ENCODE assay signal across 7 mouse cellular contexts in genomic region chr5:31576539-31576975, GRCm38 (mm10). TPM values are rescaled to one million over a fixed set of nuclear protein-coding genes. Genes with fewer than 3 reads are reported as not detected.
DNase-seq lines count a peak whose midpoint lies in the region; ATAC-seq lines count a peak whose summit lies in the region.

No protein-coding gene starts in this region.

- H3K4me3 ChIP-seq in kidney, embryonic 16.5 days (ENCODE audit: low read length), result no peak overlapping the region
- H3K4me3 ChIP-seq in stomach, embryonic 16.5 days (replicated peaks; ENCODE audit: low read length), result no peak overlapping the region
- H3K4me3 ChIP-seq in midbrain, embryonic 15.5 days, result no peak overlapping the region

- peaks cover 15% of the 10 kb centered on the region for H3K4me1 ChIP-seq in kidney, embryonic 16.5 days (ENCODE audit: insufficient read depth, low read length)
- H3K4me1 ChIP-seq in stomach, embryonic 16.5 days (ENCODE audit: control insufficient read depth, insufficient read depth, low read length), result peaks cover 2% of the 10 kb centered on the region; the same call in 1 of the 2 replicates
- H3K4me1 ChIP-seq in midbrain, embryonic 15.5 days, result no peaks in the 10 kb centered on the region

- peak overlapping the region; percentile 60 for H3K27ac ChIP-seq in kidney, embryonic 16.5 days (ENCODE audit: low read length)
- peak overlapping the region; percentile 4; the same call in 1 of the 2 replicates for H3K27ac ChIP-seq in stomach, embryonic 16.5 days (ENCODE audit: low read length)
- H3K27ac ChIP-seq in midbrain, embryonic 15.5 days, result no peak overlapping the region

- H3K36me3 ChIP-seq in kidney, embryonic 16.5 days (ENCODE audit: insufficient read depth, low read length), result no peaks in the 10 kb centered on the region
- H3K36me3 ChIP-seq in stomach, embryonic 16.5 days (ENCODE audit: control insufficient read depth, insufficient read depth, low read length), result no peaks in the 10 kb centered on the region
- no peaks in the 10 kb centered on the region for H3K36me3 ChIP-seq in midbrain, embryonic 15.5 days (replicated peaks)

- H3K9ac ChIP-seq in kidney, embryonic 16.5 days (replicated peaks; ENCODE audit: low read length), result no peak overlapping the region; the same call in 1 of the 2 replicates
- H3K9ac ChIP-seq in stomach, embryonic 16.5 days (ENCODE audit: low read length), result no peak overlapping the region
- H3K9ac ChIP-seq in midbrain, embryonic 15.5 days, result no peak overlapping the region

- peak; percentile 90 for ATAC-seq in kidney, embryonic 16.5 days (ENCODE audit: low FRiP score, low TSS enrichment)
- peak; percentile 83 for ATAC-seq in stomach, embryonic 16.5 days (ENCODE audit: insufficient read depth, low FRiP score)
- ATAC-seq in midbrain, embryonic 15.5 days (replicated peaks), result no peak

- no peak overlapping the region for H3K4me2 ChIP-seq in kidney, embryonic 16.5 days (replicated peaks; ENCODE audit: low read depth, low read length)
- H3K4me2 ChIP-seq in stomach, embryonic 16.5 days (ENCODE audit: low read depth, low read length), result no peak overlapping the region
- no peak overlapping the region for H3K4me2 ChIP-seq in midbrain, embryonic 15.5 days

- no peaks in the 10 kb centered on the region for H3K27me3 ChIP-seq in kidney, embryonic 16.5 days (ENCODE audit: insufficient read depth, low read length)
- H3K27me3 ChIP-seq in stomach, embryonic 16.5 days (ENCODE audit: control insufficient read depth, insufficient read depth, low read length), result no peaks in the 10 kb centered on the region
- H3K27me3 ChIP-seq in midbrain, embryonic 15.5 days (replicated peaks), result no peaks in the 10 kb centered on the region

- H3K9me3 ChIP-seq in kidney, embryonic 16.5 days (ENCODE audit: low read length), result no peaks in the 10 kb centered on the region
- no peaks in the 10 kb centered on the region for H3K9me3 ChIP-seq in stomach, embryonic 16.5 days (replicated peaks; ENCODE audit: control insufficient read depth, low read length)
- H3K9me3 ChIP-seq in midbrain, embryonic 15.5 days, result no peaks in the 10 kb centered on the region

- peak; percentile 61 for DNase-seq in ovary, adult 18-20 months (ENCODE audit: low spot score)
- no peak for DNase-seq in ovary, postnatal 10 days (ENCODE audit: low spot score)
- peak; percentile 73 for DNase-seq in adrenal gland, postnatal 10 days
- DNase-seq in layer of hippocampus, postnatal 25 days (ENCODE audit: extremely low spot score in 1 of 2, low spot score in 1 of 2), result no peak

- 34% methylated on average over 6 of the region's 7 CpGs for WGBS in kidney, embryonic 16.5 days
- WGBS in stomach, embryonic 16.5 days, result 61% methylated on average over 7 of the region's 7 CpGs
- 72% methylated on average over 7 of the region's 7 CpGs for WGBS in midbrain, embryonic 15.5 days

RNA-seq across cellular contexts. Expression of gene Mrpl33, which starts 20.2 kb away (rescaled TPM):
- 100 to 1,000 TPM; 282 to 285 TPM for total RNA-seq in adrenal gland, postnatal 10 days (2021)
- 237 and 260 TPM in 2 replicates for polyA plus RNA-seq in kidney, embryonic 16.5 days (2015; fragmentation: Nextera tagmentation; extraction: Ambion mirVana)
- 313 and 319 TPM in 2 replicates for polyA plus RNA-seq in stomach, embryonic 16.5 days (2015; fragmentation: Nextera tagmentation; extraction: Ambion mirVana)
- polyA plus RNA-seq in midbrain, embryonic 15.5 days (2015; fragmentation: Nextera tagmentation; extraction: Ambion mirVana), result 176 and 183 TPM in 2 replicates
- total RNA-seq in layer of hippocampus, postnatal 25 days (2021), result 100 to 1,000 TPM in 1 of 2 experiments, 10 to 100 TPM in 1; 92.2 to 110 TPM

RNA-seq across cellular contexts. Expression of gene Supt7l, which starts 49.0 kb away (rescaled TPM):
- 10 to 100 TPM; 16.0 to 20.9 TPM for total RNA-seq in adrenal gland, postnatal 10 days (2021)
- polyA plus RNA-seq in kidney, embryonic 16.5 days (2015; fragmentation: Nextera tagmentation; extraction: Ambion mirVana), result 26.1 and 32.7 TPM in 2 replicates
- polyA plus RNA-seq in stomach, embryonic 16.5 days (2015; fragmentation: Nextera tagmentation; extraction: Ambion mirVana), result 18.3 and 21.9 TPM in 2 replicates
- 27.8 and 27.9 TPM in 2 replicates for polyA plus RNA-seq in midbrain, embryonic 15.5 days (2015; fragmentation: Nextera tagmentation; extraction: Ambion mirVana)
- total RNA-seq in layer of hippocampus, postnatal 25 days (2021), result 10 to 100 TPM; 17.4 to 18.3 TPM

RNA-seq across cellular contexts. Expression of gene Slc4a1ap, which starts 49.8 kb away (rescaled TPM):
- total RNA-seq in adrenal gland, postnatal 10 days (2021), result 10 to 100 TPM; 27.9 to 28.5 TPM
- 31.7 and 36.7 TPM in 2 replicates for polyA plus RNA-seq in kidney, embryonic 16.5 days (2015; fragmentation: Nextera tagmentation; extraction: Ambion mirVana)
- 24.0 and 26.2 TPM in 2 replicates for polyA plus RNA-seq in stomach, embryonic 16.5 days (2015; fragmentation: Nextera tagmentation; extraction: Ambion mirVana)
- 36.2 and 37.0 TPM in 2 replicates for polyA plus RNA-seq in midbrain, embryonic 15.5 days (2015; fragmentation: Nextera tagmentation; extraction: Ambion mirVana)
- total RNA-seq in layer of hippocampus, postnatal 25 days (2021), result 10 to 100 TPM; 49.3 to 50.1 TPM

Comparison
In these comparisons a context has a peak if more than half of its experiments do, and no peak if none do; other contexts are left out.
1. DNase-seq: peak in ovary, adult 18-20 months (single experiment) and adrenal gland, postnatal 10 days (single experiment); none in ovary, postnatal 10 days (single experiment) and layer of hippocampus, postnatal 25 days (0 of 2).